Mouse (Mus musculus): ENCODE data around the gene Etv6.

DNA sequence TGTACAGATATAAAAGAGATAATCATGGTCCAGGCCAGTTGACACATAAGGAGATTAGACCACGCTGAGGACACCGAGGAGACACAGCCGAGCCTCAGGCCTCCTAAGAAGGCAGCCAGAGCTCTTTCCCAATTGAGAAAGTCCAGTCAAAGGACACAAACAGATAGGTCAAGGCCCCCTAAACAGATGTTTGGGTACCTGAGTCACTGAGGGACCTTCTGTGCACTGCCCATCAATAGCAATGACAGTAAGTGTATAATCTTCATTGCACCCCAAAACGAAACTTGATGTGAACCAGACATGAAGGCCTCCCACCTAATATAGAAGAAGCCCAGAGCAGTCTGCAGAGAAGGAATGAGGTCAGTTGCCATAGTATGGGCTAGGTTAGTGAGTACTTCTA lies 226.9 kb downstream of the Etv6 start:
- TF ChIP-seq POLR2A (IDR thresholded peaks at IDR 0.05; ENCODE audit: low read depth, low read length) (no peak), CTCF (IDR thresholded peaks at IDR 0.05; ENCODE audit: extremely low read depth, insufficient read length, insufficient replicate concordance, low read depth, low read length) (no peak)
